Mouse (Mus musculus) adipocyte (in vitro differentiated cells): ENCODE measurements around the gene Dennd6b.

Experiments
- DNase-seq: peaks from one replicate; pipeline ENCODE4 v3.0.0-alpha.2; 2016; ENCODE audit warnings: low spot score

Gene Dennd6b

GRCm38 (mm10) chr15:89181561-89182270 is 14.6 kb downstream of the Dennd6b start:
- no peak for DNase-seq

- peak; percentile 79 for DNase-seq
Measured at GRCm38 (mm10) chr15:89180571-89181229, 15.6 kb downstream of the Dennd6b start, which contains the start of gene Plxnb2. Gene Plxnb2, minus strand, starts transcription at chr15:89180788.

- DNase-seq = peak; percentile 19
Measured at GRCm38 (mm10) chr15:89180081-89180541, 16.2 kb downstream of the Dennd6b start.

- DNase-seq = no peak
Measured at GRCm38 (mm10) chr15:89179630-89179964, 16.7 kb downstream of the Dennd6b start.

GRCm38 (mm10) chr15:89178954-89179629 is 17.2 kb downstream of the Dennd6b start:
- DNase-seq = peak; percentile 69

GRCm38 (mm10) chr15:89178260-89178860 is 17.9 kb downstream of the Dennd6b start:
- DNase-seq = no peak

GRCm38 (mm10) chr15:89177576-89178259 is 18.6 kb downstream of the Dennd6b start:
- no peak for DNase-seq

GRCm38 (mm10) chr15:89177121-89177520 is 19.2 kb downstream of the Dennd6b start:
- peak; percentile 70 for DNase-seq

- DNase-seq = no peak
Measured at GRCm38 (mm10) chr15:89175411-89176155, 20.7 kb downstream of the Dennd6b start.

- no peak for DNase-seq
Measured at GRCm38 (mm10) chr15:89174889-89175339, 21.4 kb downstream of the Dennd6b start.

GRCm38 (mm10) chr15:89173906-89174214 is 22.4 kb downstream of the Dennd6b start:
- no peak for DNase-seq

GRCm38 (mm10) chr15:89173024-89173905 is 23.0 kb downstream of the Dennd6b start:
- DNase-seq = no peak

- DNase-seq = no peak
Measured at GRCm38 (mm10) chr15:89172276-89172935, 23.9 kb downstream of the Dennd6b start.

- DNase-seq = no peak
Measured at GRCm38 (mm10) chr15:89171526-89172051, 24.7 kb downstream of the Dennd6b start.

GRCm38 (mm10) chr15:89170102-89170501 is 26.2 kb downstream of the Dennd6b start:
- no peak for DNase-seq

GRCm38 (mm10) chr15:89169431-89169830 is 26.9 kb downstream of the Dennd6b start:
- peak; percentile 80 for DNase-seq

GRCm38 (mm10) chr15:89168922-89169321 is 27.4 kb downstream of the Dennd6b start:
- DNase-seq = no peak

GRCm38 (mm10) chr15:89165478-89165877 is 30.8 kb downstream of the Dennd6b start:
- DNase-seq = no peak

GRCm38 (mm10) chr15:89161397-89161796 is 34.9 kb downstream of the Dennd6b start:
- DNase-seq = no peak
